Mouse (Mus musculus) macrophage (primary cell): ENCODE results near the gene Cd79b. TPM values are rescaled to one million over a fixed set of nuclear protein-coding genes. Genes with fewer than 3 reads are reported as not detected.

Source experiments
- H3K27ac ChIP-seq: fragments of 350-480 bp; formaldehyde crosslinking; 2 replicates; pipeline ENCODE4 v1.9.0; 2021
- H3K36me3 ChIP-seq: fragments of 350-480 bp; formaldehyde crosslinking; 2 replicates; pipeline ENCODE4 v1.9.0; 2021; ENCODE audit errors: inconsistent target
- H3K4me3 ChIP-seq: fragments of 350-480 bp; formaldehyde crosslinking; 2 replicates; pipeline ENCODE4 v1.9.0; 2021; ENCODE audit errors: inconsistent target
- H3K79me2 ChIP-seq: fragments of 350-480 bp; formaldehyde crosslinking; 2 replicates; pipeline ENCODE4 v1.9.0; 2021; ENCODE audit errors: inconsistent target
- WGBS: methylation state at CpG from one replicate; pipeline ENCODE4 v1.1.7; 2026; ENCODE audit warnings: inconsistent platforms; ENCODE audit not compliant: missing documents; 5-methylcytosine and 5-hydroxymethylcytosine counted together
- polyA plus RNA-seq: library from polyadenylated mRNA; stranded (reverse); fragments of 250-400 nt; gene quantifications from 3 replicates; pipeline ENCODE4 v1.2.4, GENCODE M21; 2018; ENCODE audit warnings: inconsistent platforms

Cd79b gene
- polyA plus RNA-seq, 1 experiment from 2014 or later = 4.4 TPM

GRCm38 (mm10) chr11:106332458-106332857 lies 17.9 kb upstream of the Cd79b start:
- no peaks in the 10 kb centered on the region for H3K36me3 ChIP-seq
- H3K79me2 ChIP-seq = no peaks in the 10 kb centered on the region
- H3K27ac ChIP-seq = no peak overlapping the region
- H3K4me3 ChIP-seq = no peak overlapping the region
- 43% methylated on average over 4 of the region's 4 CpGs for WGBS

- Histone ChIP-seq H3K36me3 (no peaks in the 10 kb centered on the region), H3K4me3 (no peak overlapping the region), H3K79me2 (no peaks in the 10 kb centered on the region), H3K27ac (no peak overlapping the region)
- 20% methylated on average over 7 of the region's 7 CpGs for WGBS
Observed at GRCm38 (mm10) chr11:106329682-106330081, 15.1 kb upstream of the Cd79b start.

GRCm38 (mm10) chr11:106329128-106329527 lies 14.6 kb upstream of the Cd79b start:
- Histone ChIP-seq H3K79me2 (no peaks in the 10 kb centered on the region), H3K4me3 (no peak overlapping the region), H3K36me3 (no peaks in the 10 kb centered on the region), H3K27ac (no peak overlapping the region)
- WGBS = 15% methylated on average over 6 of the region's 6 CpGs

- Histone ChIP-seq H3K4me3 (no peak overlapping the region), H3K36me3 (no peaks in the 10 kb centered on the region), H3K79me2 (no peaks in the 10 kb centered on the region), H3K27ac (no peak overlapping the region)
- 87% methylated on average over 5 of the region's 5 CpGs for WGBS
Observed at GRCm38 (mm10) chr11:106328521-106328920, 14.0 kb upstream of the Cd79b start.

- H3K4me3 ChIP-seq = no peak overlapping the region
- no peak overlapping the region for H3K27ac ChIP-seq
- no peaks in the 10 kb centered on the region for H3K36me3 ChIP-seq
- WGBS = 78% methylated on average over 8 of the region's 8 CpGs
- H3K79me2 ChIP-seq = no peaks in the 10 kb centered on the region
Observed at GRCm38 (mm10) chr11:106326475-106326874, 11.9 kb upstream of the Cd79b start.

- H3K27ac ChIP-seq = no peak overlapping the region
Observed at GRCm38 (mm10) chr11:106325566-106326206, 11.1 kb upstream of the Cd79b start.

GRCm38 (mm10) chr11:106324858-106325257 lies 10.3 kb upstream of the Cd79b start:
- H3K4me3 ChIP-seq = no peak overlapping the region
- no peaks in the 10 kb centered on the region for H3K36me3 ChIP-seq
- H3K27ac ChIP-seq = no peak overlapping the region
- WGBS = 89% methylated on average over 5 of the region's 5 CpGs
- H3K79me2 ChIP-seq = no peaks in the 10 kb centered on the region

More at GRCm38 (mm10) chr11:106325566-106326206, 11.1 kb upstream of the Cd79b start:
- no peaks in the 10 kb centered on the region for H3K79me2 ChIP-seq
- no peaks in the 10 kb centered on the region for H3K36me3 ChIP-seq
- 58% methylated on average over 8 of the region's 8 CpGs for whole genome bisulfite sequencing
- H3K4me3 ChIP-seq = no peak overlapping the region

- no peak overlapping the region for H3K4me3 ChIP-seq
- 46% methylated on average over 21 of the region's 21 CpGs for WGBS
- H3K36me3 ChIP-seq = no peaks in the 10 kb centered on the region
- no peaks in the 10 kb centered on the region for H3K79me2 ChIP-seq
- peak overlapping the region; percentile 45 for H3K27ac ChIP-seq
Observed at GRCm38 (mm10) chr11:106318406-106319366, 4.1 kb upstream of the Cd79b start.

GRCm38 (mm10) chr11:106317801-106318200 lies 3.2 kb upstream of the Cd79b start:
- H3K36me3 ChIP-seq = no peaks in the 10 kb centered on the region
- 69% methylated on average over 7 of the region's 7 CpGs for WGBS
- no peak overlapping the region for H3K27ac ChIP-seq
- H3K4me3 ChIP-seq = no peak overlapping the region
- no peaks in the 10 kb centered on the region for H3K79me2 ChIP-seq

- Histone ChIP-seq H3K79me2 (no peaks in the 10 kb centered on the region), H3K36me3 (no peaks in the 10 kb centered on the region), H3K4me3 (no peak overlapping the region), H3K27ac (no peak overlapping the region)
- 100% methylated on average over 1 of the region's 1 CpGs for WGBS
Observed at GRCm38 (mm10) chr11:106316416-106316815, 1.9 kb upstream of the Cd79b start.

- H3K27ac ChIP-seq = no peak overlapping the region
- no peaks in the 10 kb centered on the region for H3K36me3 ChIP-seq
- peak overlapping the region; percentile 0; the same call in 1 of the 2 replicates for H3K4me3 ChIP-seq
- 65% methylated on average over 3 of the region's 5 CpGs for WGBS
- no peaks in the 10 kb centered on the region for H3K79me2 ChIP-seq
Observed at GRCm38 (mm10) chr11:106313533-106313932, 1.0 kb downstream of the Cd79b start.

- 89% methylated on average over 5 of the region's 5 CpGs for WGBS
- Histone ChIP-seq H3K4me3 (no peak overlapping the region), H3K36me3 (no peaks in the 10 kb centered on the region), H3K79me2 (no peaks in the 10 kb centered on the region), H3K27ac (no peak overlapping the region)
Observed at GRCm38 (mm10) chr11:106310123-106310522, 4.4 kb downstream of the Cd79b start.

GRCm38 (mm10) chr11:106308162-106308561 lies 6.4 kb downstream of the Cd79b start:
- H3K36me3 ChIP-seq = no peaks in the 10 kb centered on the region
- WGBS = 77% methylated on average over 11 of the region's 11 CpGs
- no peak overlapping the region for H3K4me3 ChIP-seq
- no peak overlapping the region for H3K27ac ChIP-seq
- H3K79me2 ChIP-seq = no peaks in the 10 kb centered on the region

- H3K4me3 ChIP-seq = no peak overlapping the region
- H3K79me2 ChIP-seq = no peaks in the 10 kb centered on the region
- no peaks in the 10 kb centered on the region for H3K36me3 ChIP-seq
- WGBS = 93% methylated on average over 5 of the region's 5 CpGs
- no peak overlapping the region for H3K27ac ChIP-seq
Observed at GRCm38 (mm10) chr11:106307432-106307831, 7.1 kb downstream of the Cd79b start.

- Histone ChIP-seq H3K79me2 (no peaks in the 10 kb centered on the region), H3K36me3 (no peaks in the 10 kb centered on the region), H3K27ac (no peak overlapping the region), H3K4me3 (no peak overlapping the region)
- 94% methylated on average over 9 of the region's 9 CpGs for WGBS
Observed at GRCm38 (mm10) chr11:106306758-106307157, 7.8 kb downstream of the Cd79b start.
